Mouse (Mus musculus): ENCODE measurements around the gene Smyd1.

DNA sequence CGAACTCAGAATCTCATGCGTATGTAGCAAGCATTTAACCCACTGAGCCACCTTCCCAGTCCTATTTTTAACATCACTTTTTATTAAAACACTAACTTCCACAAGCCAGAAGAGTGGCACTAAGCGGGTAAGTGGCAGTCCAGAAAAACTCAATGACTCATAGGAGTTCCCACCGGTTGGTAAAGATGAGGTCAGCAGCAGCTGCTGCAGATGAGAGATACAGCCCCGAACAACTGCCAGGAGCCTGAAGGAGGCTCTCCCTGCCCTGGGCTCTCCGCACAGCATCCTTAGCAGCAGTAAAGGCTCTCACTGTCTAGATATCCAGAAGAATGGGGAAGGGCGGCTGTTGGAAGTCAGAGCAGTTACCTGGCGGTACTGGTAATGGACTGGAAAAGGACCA, 71.1 kb downstream of the Smyd1 start:
- TF ChIP-seq CTCF (IDR thresholded peaks at IDR 0.05; ENCODE audit: control insufficient read depth, insufficient read depth, insufficient replicate concordance, low read depth, low read length) (no peak), POLR2A (IDR thresholded peaks at IDR 0.05; ENCODE audit: control insufficient read depth, low read depth, low read length) (no peak)
